Mouse (Mus musculus) left cerebral cortex, postnatal 14 days (tissue): Measurements from ENCODE around the gene Dmpk. TPM values are rescaled to one million over a fixed set of nuclear protein-coding genes. Genes with fewer than 3 reads are reported as not detected.

Experiments used
- DNase-seq, 2 experiments: peaks; one replicate each; pipeline ENCODE4 v3.0.0; 2021 to 2022; ENCODE audit warnings: low spot score in 2 of 2, mixed read lengths in 1 of 2
- intact Hi-C: fragments of 180-260 bp; cut with DNase I; formaldehyde crosslinking; loops from one replicate; pipeline ENCODE4 v1.15.1; 2025
- microRNA-seq, 2 experiments: library from miRNA; unstranded; fragments of <30 nt; microRNA quantifications; one replicate each; pipeline ENCODE4 v1.2.0; 2022
- total RNA-seq, 2 experiments: library from RNA; stranded (reverse); gene quantifications; 2 replicates each; pipeline ENCODE4 v1.2.3; 2021

Dmpk gene
- total RNA-seq, 2 experiments from 2014 or later = 34.3 to 36.7 TPM

DNA sequence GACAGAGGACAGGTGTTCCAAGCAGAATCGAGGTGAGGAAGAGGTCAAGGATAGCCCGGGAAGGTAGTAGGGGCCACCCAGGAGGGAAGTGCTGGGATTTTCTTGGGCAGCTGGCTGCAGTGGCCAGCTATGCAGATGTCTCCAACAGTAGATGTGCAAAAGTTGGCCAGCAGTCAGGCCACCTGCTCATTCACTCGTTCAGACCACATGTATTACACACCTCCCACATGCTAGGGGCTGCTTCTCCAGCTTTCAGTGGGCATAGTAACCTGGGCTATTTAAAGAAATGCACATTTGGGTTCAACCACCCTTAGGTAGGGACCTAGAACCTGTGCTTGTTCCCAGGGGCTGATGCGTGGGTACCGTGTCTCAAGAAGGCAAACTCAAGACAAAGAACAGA, 44.1 kb downstream of the Dmpk start:
- intact Hi-C loops = no loop called here
- DNase-seq = peak in 1 of 2 experiments; percentile 62

DNA sequence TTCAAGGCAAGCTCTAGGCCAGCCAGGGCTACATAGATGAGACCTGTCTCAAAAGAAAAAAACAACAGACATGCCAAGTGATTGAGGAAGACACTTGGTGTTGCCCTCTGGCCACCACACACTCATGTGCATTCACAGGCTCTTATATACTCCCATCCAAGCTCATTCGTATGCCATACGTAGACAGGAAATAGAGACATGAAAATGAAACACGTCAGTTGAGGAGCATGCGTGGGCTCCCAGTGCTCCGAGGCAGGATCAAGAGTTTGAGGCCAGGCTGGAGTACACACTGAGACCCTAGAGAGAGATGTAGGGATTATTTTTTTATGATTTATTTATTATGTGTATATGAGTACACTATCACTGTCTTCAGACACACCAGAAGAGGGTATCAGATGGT, 45.7 kb downstream of the Dmpk start:
- intact Hi-C loops = no loop called here

DNA sequence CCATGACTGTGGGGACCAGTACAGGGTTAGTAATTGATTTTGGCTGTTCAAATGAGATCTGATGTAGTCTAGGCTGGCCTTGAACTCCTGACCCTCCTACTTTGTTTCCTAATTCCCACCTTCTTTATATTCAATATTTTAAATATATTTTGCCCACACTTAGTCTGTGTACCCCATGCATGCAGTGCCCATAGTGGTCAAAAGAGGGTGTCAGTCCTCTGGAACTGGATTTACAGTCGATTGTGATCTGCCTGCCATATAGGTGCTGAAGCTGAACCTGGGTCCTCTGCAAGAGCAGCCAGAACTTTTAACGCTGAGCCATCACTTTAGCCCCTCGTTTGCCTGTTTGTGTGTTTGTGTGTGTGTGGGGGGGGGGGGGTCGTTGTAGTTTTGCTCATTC, 47.0 kb downstream of the Dmpk start:
- intact Hi-C loops = no loop called here
- no peak for DNase-seq

More for the DNA sequence above, 45.7 kb downstream of the Dmpk start:
- no peak for DNase-seq

DNA sequence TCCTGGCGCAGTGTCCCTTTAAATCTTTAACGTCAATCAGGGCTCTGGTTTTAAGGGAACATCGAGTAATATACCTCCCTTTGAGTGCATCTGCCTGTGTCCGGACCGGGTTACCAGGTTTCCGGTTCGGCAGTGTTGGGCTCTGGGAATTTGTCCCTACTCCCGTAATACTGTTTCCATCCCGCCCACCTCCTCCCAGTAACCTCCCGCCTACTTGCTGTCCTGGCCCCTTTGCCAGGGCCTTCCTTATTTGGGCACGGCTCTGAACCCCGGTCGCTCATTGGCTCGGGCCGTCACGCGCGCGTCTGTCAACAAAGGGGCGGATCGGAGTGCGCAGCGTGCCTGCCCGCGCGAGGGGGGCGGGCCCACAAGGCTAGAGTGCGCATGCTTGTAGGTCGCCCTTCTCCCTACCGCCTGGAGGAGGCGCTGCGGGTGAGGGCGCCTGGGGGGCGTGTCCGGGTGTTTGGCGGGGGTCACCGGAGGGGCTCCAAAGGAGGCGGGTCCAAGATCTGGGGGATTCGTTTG, 47.7 kb downstream of the Dmpk start:
- peak; percentile 97 to 99 for DNase-seq
- intact Hi-C loops = no loop called here

DNA sequence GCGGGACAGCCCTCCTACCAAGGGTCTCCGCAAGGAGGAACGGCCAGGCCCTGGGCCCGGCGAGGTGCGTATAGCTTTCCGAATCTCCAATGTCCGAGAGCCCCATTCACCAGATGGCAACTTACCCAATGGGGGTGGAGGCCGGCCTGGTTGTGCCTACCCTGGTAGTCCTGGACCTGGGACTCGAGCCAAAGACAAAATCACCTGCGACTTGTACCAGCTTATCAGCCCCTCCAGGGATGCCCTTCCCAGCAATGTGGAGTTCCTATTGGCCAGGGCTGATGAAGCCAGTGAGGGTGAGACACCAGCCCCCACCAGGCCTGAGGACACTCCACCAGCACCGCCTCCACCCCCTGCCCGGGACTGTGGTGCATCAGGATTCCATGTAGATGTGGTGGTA, 52.5 kb downstream of the Dmpk start:
- intact Hi-C loops = no loop called here
- DNase-seq = no peak

DNA sequence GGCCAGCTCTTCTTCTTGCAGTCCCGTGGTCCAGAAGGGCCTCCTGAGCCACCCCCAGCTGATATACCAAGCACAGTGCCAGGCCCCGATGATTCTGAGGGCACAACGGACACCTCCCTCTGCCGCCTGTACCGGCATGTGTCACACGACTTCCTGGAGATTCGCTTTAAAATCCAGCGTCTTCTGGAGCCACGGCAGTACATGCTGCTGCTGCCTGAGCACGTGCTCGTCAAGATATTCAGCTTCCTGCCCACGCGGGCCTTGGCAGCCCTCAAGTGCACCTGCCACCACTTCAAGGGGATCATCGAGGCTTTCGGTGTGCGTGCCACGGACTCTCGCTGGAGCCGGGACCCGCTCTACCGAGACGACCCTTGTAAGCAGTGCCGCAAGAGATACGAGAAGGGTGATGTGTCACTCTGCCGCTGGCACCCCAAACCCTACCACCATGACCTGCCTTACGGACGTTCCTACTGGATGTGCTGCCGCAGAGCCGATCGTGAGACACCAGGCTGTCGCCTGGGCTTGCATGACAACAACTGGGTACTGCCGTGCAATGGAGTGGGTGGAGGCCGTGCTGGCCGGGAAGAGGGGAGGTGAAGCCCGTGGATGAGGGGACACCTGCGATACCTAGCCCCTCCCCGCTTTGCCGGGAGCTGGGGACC, 53.2 kb downstream of the Dmpk start:
- peak; percentile 44 to 79 for DNase-seq
- intact Hi-C loops = no loop called here

DNA sequence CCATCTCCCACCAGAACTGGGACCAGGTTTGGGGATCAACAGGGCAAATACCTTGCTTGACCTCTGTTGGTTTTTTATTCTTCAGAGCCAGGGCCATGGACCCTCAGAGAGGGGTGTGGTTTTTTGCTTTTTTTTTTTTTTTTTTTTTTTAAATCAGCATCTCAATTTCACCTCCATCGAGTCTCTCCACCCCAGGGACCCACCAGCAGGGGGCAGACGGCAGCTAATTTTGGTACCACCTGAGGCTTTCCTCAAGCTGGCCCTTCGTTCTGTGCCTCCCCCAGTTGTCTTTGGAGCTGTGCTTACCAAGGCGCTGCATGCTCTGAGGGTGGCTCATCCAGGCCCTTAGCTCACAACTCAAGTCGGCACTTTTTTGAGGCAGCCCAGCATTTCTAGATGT, 53.7 kb downstream of the Dmpk start:
- DNase-seq = peak; percentile 64 to 70

More for the DNA sequence above, 53.7 kb downstream of the Dmpk start:
- intact Hi-C loops = no loop called here

Small RNA genes lying within 50 kb of the gene (microRNA-seq; reads per million reads assigned to microRNA genes)
- 3.4 to 5.7 reads per million in 2 experiments for gene Mir3100

Other genes starting within 250 kb of the Dmpk start
- gene Mill2, start 243.9 kb upstream of the Dmpk start, total RNA-seq = 1 to 10 TPM; 1.3 to 2.0 TPM
- gene Pglyrp1, start 212.5 kb upstream of the Dmpk start, total RNA-seq = 10 to 100 TPM; 25.1 to 34.5 TPM
- 10 to 100 TPM; 11.6 to 13.0 TPM for gene Ccdc61, start 173.4 kb upstream of the Dmpk start, total RNA-seq
- 100 to 1,000 TPM; 105 to 110 TPM for gene Nova2, start 158.0 kb upstream of the Dmpk start, total RNA-seq
- under 1 TPM; 0.42 to 0.75 TPM for gene Nanos2, start 96.4 kb upstream of the Dmpk start, total RNA-seq
- 10 to 100 TPM; 39.9 to 42.2 TPM for gene Mypop, start 92.6 kb upstream of the Dmpk start, total RNA-seq
- gene Irf2bp1, start 79.8 kb upstream of the Dmpk start, total RNA-seq = 10 to 100 TPM; 42.5 to 45.2 TPM
- not detected for gene Foxa3, start 60.3 kb upstream of the Dmpk start, total RNA-seq
- gene Sympk, start 59.5 kb upstream of the Dmpk start, total RNA-seq = 100 to 1,000 TPM; 106 to 109 TPM
- under 1 TPM; 0.29 to 0.49 TPM for gene Rsph6a, start 29.2 kb upstream of the Dmpk start, total RNA-seq
- gene Dmwd, start 7.6 kb upstream of the Dmpk start, total RNA-seq = 100 to 1,000 TPM; 151 to 162 TPM
- 1 to 10 TPM; 1.6 TPM for gene Six5, start 10.7 kb downstream of the Dmpk start, total RNA-seq
- gene Gm4969, start 34.5 kb downstream of the Dmpk start, total RNA-seq = under 1 TPM; 0.48 to 0.76 TPM
- 10 to 100 TPM; 11.5 to 12.6 TPM for gene Fbxo46, start 36.0 kb downstream of the Dmpk start, total RNA-seq
- 10 to 100 TPM; 19.6 to 21.9 TPM for gene Qpctl, start 65.4 kb downstream of the Dmpk start, total RNA-seq
- gene Snrpd2, start 65.9 kb downstream of the Dmpk start, total RNA-seq = 10 to 100 TPM; 84.3 to 88.7 TPM
- gene Gipr, start 82.3 kb downstream of the Dmpk start, total RNA-seq = 1 to 10 TPM; 1.6 to 2.8 TPM
- gene Eml2, start 92.6 kb downstream of the Dmpk start, total RNA-seq = 100 to 1,000 TPM; 167 to 183 TPM
- 1 to 10 TPM; 5.2 to 5.5 TPM for gene Gpr4, start 128.7 kb downstream of the Dmpk start, total RNA-seq
- 10 to 100 TPM; 40.0 to 43.9 TPM for gene Opa3, start 144.5 kb downstream of the Dmpk start, total RNA-seq
- gene Vasp, start 188.0 kb downstream of the Dmpk start, total RNA-seq = 10 to 100 TPM; 18.4 to 21.1 TPM
- under 1 TPM in 1 of 2 experiments, not detected in 1; 0.40 TPM for gene Ppm1n, start 196.2 kb downstream of the Dmpk start, total RNA-seq
- 100 to 1,000 TPM; 115 to 123 TPM for gene Rtn2, start 198.8 kb downstream of the Dmpk start, total RNA-seq
- 10 to 100 TPM in 1 of 2 experiments, 1 to 10 TPM in 1; 7.6 to 10.7 TPM for gene Fosb, start 226.2 kb downstream of the Dmpk start, total RNA-seq